Mouse (Mus musculus) forebrain, embryonic 11.5 days (tissue): ENCODE measurements around the gene Acvr1b. TPM values are rescaled to one million over a fixed set of nuclear protein-coding genes. Genes with fewer than 3 reads are reported as not detected.

ENCODE experiments used
- ATAC-seq: fragments of 200-750 bp; cut with Nextera tagmentation; replicated peaks from 2 replicates; pipeline ENCODE4 v1.8.0; 2017; ENCODE audit warnings: moderate TSS enrichment; ENCODE audit not compliant: low FRiP score
- DNase-seq: peaks from one replicate; pipeline ENCODE4 v3.0.0-alpha.2; 2017; ENCODE audit warnings: low spot score
- H3K27ac ChIP-seq: fragments of 300-500 bp; sonication (generic); 2 replicates; pipeline ENCODE4 v1.5.1; 2014; ENCODE audit warnings: low read depth, low read length
- H3K27me3 ChIP-seq: fragments of 300-500 bp; sonication (generic); 2 replicates; pipeline ENCODE4 v1.6.1; 2014; ENCODE audit warnings: mild to moderate bottlenecking, low read length, mixed read lengths; ENCODE audit not compliant: control insufficient read depth, insufficient read depth
- H3K36me3 ChIP-seq: fragments of 300-500 bp; sonication (generic); 2 replicates; pipeline ENCODE4 v1.6.1; 2014; ENCODE audit warnings: mild to moderate bottlenecking, low read length, moderate library complexity, mixed read lengths; ENCODE audit not compliant: control insufficient read depth, insufficient read depth
- H3K4me1 ChIP-seq: fragments of 300-500 bp; sonication (generic); replicated peaks from 2 replicates; pipeline ENCODE4 v1.6.1; 2014; ENCODE audit warnings: low read length, mixed read lengths; ENCODE audit not compliant: control insufficient read depth, insufficient read depth
- H3K4me2 ChIP-seq: fragments of 300-500 bp; sonication (generic); 2 replicates; pipeline ENCODE4 v1.6.1; 2014; ENCODE audit warnings: low read depth, mild to moderate bottlenecking, low read length, moderate library complexity, mixed read lengths; ENCODE audit not compliant: severe bottlenecking
- H3K4me3 ChIP-seq: fragments of 300-500 bp; sonication (generic); 2 replicates; pipeline ENCODE4 v1.5.1; 2014; ENCODE audit warnings: low read depth, low read length
- H3K9ac ChIP-seq: fragments of 300-500 bp; sonication (generic); 2 replicates; pipeline ENCODE4 v1.6.1; 2014; ENCODE audit warnings: low read length
- H3K9me3 ChIP-seq: fragments of 300-500 bp; sonication (generic); 2 replicates; pipeline ENCODE4 v1.6.1; 2016; ENCODE audit warnings: low read length, mixed read lengths; ENCODE audit not compliant: control insufficient read depth
- WGBS: fragments of 180-500 bp; shearing (Covaris S2); extraction: QIAGEN DNeasy Blood & Tissue Kit; methylation state at CpG from one replicate; pipeline ENCODE4 v1.1.7; 2014; 5-methylcytosine and 5-hydroxymethylcytosine counted together
- polyA plus RNA-seq: library from polyadenylated mRNA; unstranded; fragments of >200 nt; fragmentation: Nextera tagmentation; extraction: Ambion mirVana; gene quantifications from 2 replicates; pipeline ENCODE4 v1.2.1, GENCODE M21; 2014

The Acvr1b gene
- polyA plus RNA-seq, 1 experiment from 2014 or later, result 16.0 TPM

DNA sequence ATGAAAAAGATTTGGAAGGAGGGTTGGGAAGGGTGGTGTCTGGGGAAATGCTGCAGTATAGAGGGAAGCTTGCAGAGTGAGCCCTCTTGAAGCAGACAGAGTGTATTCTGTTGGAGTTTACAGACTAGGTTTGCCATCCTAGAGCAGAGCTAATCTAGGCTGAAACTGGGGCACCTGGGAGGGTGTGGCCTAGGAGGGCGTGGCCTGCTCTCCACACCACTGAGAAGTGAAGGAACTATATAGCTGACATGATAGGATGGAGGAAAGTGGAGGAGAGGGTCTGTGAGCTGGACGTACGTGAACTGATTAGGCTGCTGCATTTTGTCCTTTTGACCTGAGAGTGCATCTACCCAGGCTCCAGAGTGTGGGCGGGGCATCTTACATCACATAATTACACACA is 29.8 kb downstream of the Acvr1b start:
- H3K9ac ChIP-seq, result no peak overlapping the region
- no peak for DNase-seq
- no peaks in the 10 kb centered on the region for H3K27me3 ChIP-seq
- H3K4me1 ChIP-seq, result no peaks in the 10 kb centered on the region
- no peak for ATAC-seq
- H3K9me3 ChIP-seq, result no peaks in the 10 kb centered on the region
- H3K27ac ChIP-seq, result no peak overlapping the region
- no peak overlapping the region for H3K4me2 ChIP-seq
- 89% methylated on average over 4 of the region's 4 CpGs for WGBS
- no peak overlapping the region for H3K4me3 ChIP-seq
- H3K36me3 ChIP-seq, result peaks cover 14% of the 10 kb centered on the region; the same call in 1 of the 2 replicates

- Histone ChIP-seq H3K9ac (no peak overlapping the region), H3K9me3 (no peaks in the 10 kb centered on the region), H3K36me3 (peaks cover 14% of the 10 kb centered on the region; the same call in 1 of the 2 replicates), H3K4me3 (no peak overlapping the region), H3K4me2 (no peak overlapping the region), H3K27me3 (no peaks in the 10 kb centered on the region), H3K27ac (no peak overlapping the region), H3K4me1 (no peaks in the 10 kb centered on the region)
- ATAC-seq (no peak), DNase-seq (no peak)
- 82% methylated on average over 7 of the region's 7 CpGs for WGBS
Measured at GRCm38 (mm10) chr15:101204781-101205180, 30.9 kb downstream of the Acvr1b start.

- Histone ChIP-seq H3K4me1 (no peaks in the 10 kb centered on the region), H3K4me2 (no peak overlapping the region), H3K9me3 (no peaks in the 10 kb centered on the region), H3K27ac (no peak overlapping the region), H3K27me3 (no peaks in the 10 kb centered on the region), H3K9ac (no peak overlapping the region), H3K4me3 (no peak overlapping the region), H3K36me3 (peaks cover 3% of the 10 kb centered on the region; the same call in 1 of the 2 replicates)
- ATAC-seq, result no peak
- WGBS, result 58% methylated on average over 6 of the region's 6 CpGs
- peak; percentile 74 for DNase-seq
Measured at GRCm38 (mm10) chr15:101210228-101210627, 36.4 kb downstream of the Acvr1b start.

DNA sequence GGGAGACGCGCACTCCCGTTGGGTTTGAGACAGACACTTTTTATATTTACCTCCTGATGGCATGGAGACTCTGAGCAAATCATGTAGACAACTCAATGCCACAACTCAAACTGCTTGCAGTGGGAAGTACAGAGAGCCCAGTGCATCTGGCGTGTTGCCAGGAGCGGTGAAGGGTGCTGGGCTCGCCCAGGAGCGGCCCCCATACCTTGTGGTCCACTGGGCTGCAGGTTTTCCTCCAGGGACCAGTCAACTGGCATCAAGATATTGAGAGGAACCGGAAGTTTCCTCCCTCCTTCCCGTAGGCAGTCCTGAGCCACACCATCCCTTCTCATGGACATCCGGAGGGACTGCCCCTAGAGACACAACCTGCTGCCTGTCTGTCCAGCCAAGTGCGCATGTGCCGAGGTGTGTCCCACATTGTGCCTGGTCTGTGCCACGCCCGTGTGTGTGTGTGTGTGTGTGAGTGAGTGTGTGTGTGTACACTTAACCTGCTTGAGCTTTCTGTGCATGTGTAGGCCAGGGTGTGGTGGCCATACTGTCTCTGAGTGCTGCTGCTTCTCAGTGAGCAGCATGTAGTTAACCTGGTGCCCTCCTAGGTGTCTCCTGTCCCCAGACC is 37.2 kb downstream of the Acvr1b start:
- no peaks in the 10 kb centered on the region for H3K27me3 ChIP-seq
- no peak overlapping the region for H3K4me2 ChIP-seq
- H3K36me3 ChIP-seq, result peaks cover 3% of the 10 kb centered on the region; the same call in 1 of the 2 replicates
- 92% methylated on average over 14 of the region's 14 CpGs for WGBS
- H3K4me3 ChIP-seq, result no peak overlapping the region
- H3K9ac ChIP-seq, result no peak overlapping the region
- DNase-seq, result no peak
- H3K4me1 ChIP-seq, result no peaks in the 10 kb centered on the region
- no peak for ATAC-seq
- no peak overlapping the region for H3K27ac ChIP-seq
- no peaks in the 10 kb centered on the region for H3K9me3 ChIP-seq

DNA sequence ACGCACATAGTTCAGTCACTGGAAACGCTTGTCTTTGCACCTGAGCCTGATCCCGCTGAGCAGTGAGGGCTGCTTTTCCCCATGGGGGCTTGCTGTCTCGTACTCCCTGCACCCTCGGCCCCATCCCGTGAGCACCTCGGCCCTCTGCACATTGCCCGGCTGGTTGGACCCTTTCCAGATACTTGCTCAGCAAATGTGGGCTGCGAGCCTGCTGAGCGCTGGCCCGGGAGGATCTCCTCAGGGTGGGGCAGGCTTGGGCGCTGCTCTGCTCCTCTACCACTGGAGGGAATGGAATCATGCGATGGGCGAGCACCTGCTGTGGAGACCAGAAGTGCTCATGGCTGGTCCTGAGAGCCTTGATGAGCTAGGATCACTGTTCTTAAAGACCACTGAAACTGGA is 38.6 kb downstream of the Acvr1b start:
- Histone ChIP-seq H3K27ac (no peak overlapping the region), H3K9me3 (no peaks in the 10 kb centered on the region), H3K9ac (no peak overlapping the region), H3K36me3 (peaks cover 3% of the 10 kb centered on the region; the same call in 1 of the 2 replicates), H3K4me2 (no peak overlapping the region), H3K4me1 (no peaks in the 10 kb centered on the region), H3K4me3 (no peak overlapping the region), H3K27me3 (no peaks in the 10 kb centered on the region)
- DNase-seq, result no peak
- no peak for ATAC-seq
- WGBS, result 93% methylated on average over 14 of the region's 14 CpGs

DNA sequence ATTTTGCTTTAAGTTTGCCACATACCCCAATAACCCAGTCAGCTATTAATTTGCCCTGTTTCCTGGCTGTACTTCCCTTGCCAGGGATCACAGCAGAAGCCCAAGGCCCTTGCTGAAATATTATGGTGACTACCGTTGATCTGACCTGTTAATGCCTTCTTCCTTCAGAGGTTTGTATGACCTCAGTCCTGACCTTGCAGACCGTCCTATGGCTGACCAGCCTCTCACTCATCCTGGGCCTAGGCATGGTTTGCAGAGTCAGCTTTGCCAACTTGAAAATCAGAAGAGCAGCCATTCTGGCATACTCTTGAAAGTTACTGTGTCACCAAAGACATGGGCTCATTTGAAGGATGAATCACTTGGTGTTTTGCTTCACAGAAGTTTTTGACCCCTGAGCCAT is 41.3 kb downstream of the Acvr1b start:
- no peak overlapping the region for H3K9ac ChIP-seq
- no peak overlapping the region for H3K4me3 ChIP-seq
- ATAC-seq, result no peak
- H3K27ac ChIP-seq, result no peak overlapping the region
- H3K36me3 ChIP-seq, result peaks cover 3% of the 10 kb centered on the region; the same call in 1 of the 2 replicates
- H3K9me3 ChIP-seq, result no peaks in the 10 kb centered on the region
- H3K4me2 ChIP-seq, result no peak overlapping the region
- DNase-seq, result no peak
- H3K4me1 ChIP-seq, result no peaks in the 10 kb centered on the region
- H3K27me3 ChIP-seq, result no peaks in the 10 kb centered on the region
- 78% methylated on average over 2 of the region's 2 CpGs for WGBS

- H3K9me3 ChIP-seq, result no peaks in the 10 kb centered on the region
Measured at GRCm38 (mm10) chr15:101216036-101216435, 42.2 kb downstream of the Acvr1b start.

GRCm38 (mm10) chr15:101220905-101221297 is 47.0 kb downstream of the Acvr1b start:
- H3K27ac ChIP-seq, result peak overlapping the region; percentile 87
- peak; percentile 65 for ATAC-seq
- no peak overlapping the region for H3K4me3 ChIP-seq
- no peaks in the 10 kb centered on the region for H3K9me3 ChIP-seq
- WGBS, result 3% methylated on average over 8 of the region's 8 CpGs
- H3K4me2 ChIP-seq, result peak overlapping the region; percentile 48
- DNase-seq, result peak; percentile 84
- H3K27me3 ChIP-seq, result peaks cover 7% of the 10 kb centered on the region
- H3K9ac ChIP-seq, result peak overlapping the region; percentile 47; the same call in 1 of the 2 replicates
- no peaks in the 10 kb centered on the region for H3K36me3 ChIP-seq
- H3K4me1 ChIP-seq, result peaks cover 33% of the 10 kb centered on the region; the same call in 1 of the 2 replicates

More at GRCm38 (mm10) chr15:101216036-101216435, 42.2 kb downstream of the Acvr1b start:
- DNase-seq (no peak), ATAC-seq (no peak)
- H3K9ac ChIP-seq, result no peak overlapping the region
- 71% methylated on average over 4 of the region's 4 CpGs for WGBS
- no peak overlapping the region for H3K4me2 ChIP-seq
- no peak overlapping the region for H3K4me3 ChIP-seq
- H3K27me3 ChIP-seq, result no peaks in the 10 kb centered on the region
- H3K4me1 ChIP-seq, result no peaks in the 10 kb centered on the region; the same call in 1 of the 2 replicates
- no peak overlapping the region for H3K27ac ChIP-seq
- peaks cover 3% of the 10 kb centered on the region; the same call in 1 of the 2 replicates for H3K36me3 ChIP-seq
